Mouse (Mus musculus): Measurements from ENCODE around the gene Hsd3b2.
"Not testable (repeated sequence)": the region's sequence is repeated elsewhere in the genome, so short reads cannot be mapped to it uniquely, and the experiment has no call there.

Hsd3b2 gene

GRCm38 (mm10) chr3:98724376-98724775 lies at the start of gene Hsd3b2:
TSS of gene Hsd3b2 (minus strand) at chr3:98724543.
- no peak for DNase-seq (ENCODE audit: extremely low spot score)

DNA sequence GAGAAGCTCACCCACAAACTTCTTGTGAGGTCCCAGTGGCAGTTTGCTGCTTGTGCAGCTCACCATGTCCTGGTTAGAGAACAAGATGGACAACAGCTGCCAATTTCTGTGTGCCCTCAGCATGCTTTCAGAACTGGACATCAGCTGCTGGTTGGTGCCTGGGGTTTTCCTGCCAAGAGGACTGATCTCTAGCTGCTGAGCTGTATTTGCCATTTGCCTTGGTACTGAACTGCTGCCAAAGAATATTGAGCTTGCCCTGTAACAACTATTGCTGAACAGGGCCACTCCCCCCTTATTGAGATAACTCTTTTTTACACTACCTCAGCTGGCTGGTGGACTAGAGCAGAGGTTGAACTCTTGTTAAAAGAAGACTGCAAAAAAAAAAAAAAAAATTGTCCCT lies 39.8 kb upstream of the Hsd3b2 start:
- no peak for DNase-seq (ENCODE audit: extremely low spot score)

- no peak for DNase-seq (ENCODE audit: extremely low spot score)
Observed at GRCm38 (mm10) chr3:98756836-98757235, 32.5 kb upstream of the Hsd3b2 start.

DNA sequence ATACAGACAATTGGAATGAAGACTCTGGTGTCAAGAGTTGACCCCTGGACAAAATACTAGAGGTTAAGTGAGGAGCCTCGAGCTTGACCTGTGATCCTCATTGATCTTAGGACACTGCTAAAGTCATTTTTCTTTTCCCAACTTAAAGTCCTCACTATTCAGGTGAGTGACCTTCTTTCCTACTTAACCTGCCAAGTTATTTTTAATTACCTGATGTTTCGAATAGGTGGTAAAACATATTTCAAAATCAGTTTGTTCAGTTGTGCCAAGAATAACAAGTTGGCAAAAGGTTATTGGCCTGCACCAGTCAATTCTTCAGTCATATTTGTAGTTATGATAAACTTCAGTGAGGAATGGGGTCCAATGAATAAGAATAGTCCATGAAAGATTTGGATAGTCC lies 27.8 kb upstream of the Hsd3b2 start:
- no peak for DNase-seq (ENCODE audit: extremely low spot score)

- not testable (repeated sequence) for DNase-seq (ENCODE audit: extremely low spot score)
Observed at GRCm38 (mm10) chr3:98741043-98741442, 16.7 kb upstream of the Hsd3b2 start.

GRCm38 (mm10) chr3:98734340-98734739 lies 10.0 kb upstream of the Hsd3b2 start:
- DNase-seq (ENCODE audit: extremely low spot score), result no peak

DNA sequence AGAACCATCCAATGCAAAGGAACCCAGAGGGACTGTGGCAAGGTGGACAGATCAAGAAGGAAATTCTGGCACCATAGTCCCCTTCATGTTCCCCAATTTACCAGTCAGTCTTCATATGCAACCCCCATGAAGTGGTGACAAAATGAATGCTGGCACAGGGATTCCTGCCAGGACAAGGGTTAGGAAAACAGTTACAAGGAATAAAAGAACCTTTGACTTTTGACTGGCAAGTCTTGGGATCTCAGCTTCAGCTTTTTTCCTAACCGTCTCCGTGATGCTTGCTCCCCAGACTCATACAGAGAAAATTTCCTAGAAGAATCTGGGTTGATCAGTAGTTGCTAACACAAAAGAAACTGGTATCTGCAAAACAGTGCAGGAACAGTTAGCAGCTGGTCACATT lies 9.4 kb upstream of the Hsd3b2 start:
- DNase-seq (ENCODE audit: extremely low spot score), result no peak

DNA sequence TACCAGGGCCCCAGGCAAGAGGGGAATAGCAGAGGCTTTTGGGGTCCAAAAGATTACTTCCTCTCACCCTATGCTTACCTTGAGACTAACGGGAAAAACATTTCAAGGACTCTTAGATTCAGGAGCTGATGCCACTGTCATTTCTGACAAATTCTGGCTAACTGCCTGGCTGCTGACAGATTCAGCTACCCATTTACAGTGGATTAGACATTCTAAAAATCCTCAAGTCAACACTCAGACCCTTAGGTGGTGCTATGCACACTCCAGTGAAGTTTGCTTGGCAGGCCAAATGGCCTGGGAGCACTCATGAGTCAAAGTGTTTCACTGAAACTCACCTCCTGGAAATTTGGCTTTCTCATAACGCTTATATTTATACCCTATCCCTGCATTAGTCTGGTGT lies 1.9 kb upstream of the Hsd3b2 start:
- DNase-seq (ENCODE audit: extremely low spot score), result no peak

DNA sequence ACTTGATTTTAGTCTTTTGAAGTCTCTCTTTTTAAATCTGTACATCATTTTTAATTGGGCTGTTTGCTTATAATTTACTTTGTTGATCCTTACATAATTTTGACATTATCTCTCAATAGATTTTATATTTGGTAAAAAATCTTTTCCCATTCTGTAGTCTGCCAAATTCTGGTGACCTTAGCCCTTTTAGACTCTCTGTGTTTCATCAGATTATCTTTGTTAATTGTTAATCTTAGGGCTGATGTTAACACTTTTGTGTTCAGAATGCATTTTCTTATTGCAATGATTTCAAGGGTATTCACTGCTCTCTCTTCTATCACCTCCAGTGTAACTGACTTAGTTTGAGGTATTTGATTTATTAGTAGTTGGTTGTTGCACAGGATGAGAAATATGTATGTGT lies 3.6 kb downstream of the Hsd3b2 start:
- DNase-seq (ENCODE audit: extremely low spot score), result no peak

GRCm38 (mm10) chr3:98682401-98682800 lies 41.9 kb downstream of the Hsd3b2 start:
- no peak for DNase-seq (ENCODE audit: extremely low spot score)

- no peak for DNase-seq (ENCODE audit: extremely low spot score)
Observed at GRCm38 (mm10) chr3:98680786-98681185, 43.6 kb downstream of the Hsd3b2 start.

Measured in embryo, embryonic 9.5 days (tissue).